32 mouse cellular contexts compared by ENCODE assay signal in genomic region chr11:67808051-67808450, GRCm38 (mm10). TPM values are rescaled to one million over a fixed set of nuclear protein-coding genes. Genes with fewer than 3 reads are reported as not detected.
A peak's percentile ranks its signal among the peaks of the same experiment; 100 is the strongest.
DNase-seq lines count a peak whose midpoint lies in the region; ATAC-seq and TF ChIP-seq lines count a peak whose summit lies in the region.
"Had no signal": no experiment of that assay in that cellular context is flagged by ENCODE, and none has a peak within 500 bp of the region (broad histone marks: within the 10 kb centered on the region; RNA-seq: fewer than 3 reads in every experiment).

No protein-coding gene starts in this region.

- H3K4me3 ChIP-seq in layer of hippocampus, adult 2 months = no peak overlapping the region
- no peak overlapping the region for H3K4me3 ChIP-seq in stomach, postnatal 0 days (ENCODE audit: low read depth, low read length)
- H3K4me3 ChIP-seq: embryonic facial prominence, embryonic 10.5 days; forebrain, embryonic 15.5 days had no signal

- H3K27me3 ChIP-seq in stomach, postnatal 0 days (ENCODE audit: control insufficient read depth, insufficient read depth, low read length) = no peaks in the 10 kb centered on the region
- H3K27me3 ChIP-seq: forebrain, embryonic 15.5 days had no signal

- DNase-seq in frontal cortex, postnatal 14 days (ENCODE audit: low spot score in 2 of 2) = no peak
- no peak for DNase-seq in layer of hippocampus, adult 2 months (ENCODE audit: low spot score in 2 of 2)
- DNase-seq in layer of hippocampus, postnatal 14 days (ENCODE audit: low spot score in 2 of 2) = no peak
- peak; percentile 41 for DNase-seq in right cerebral cortex, adult 18-20 months
- DNase-seq in right cerebral cortex, postnatal 10 days (ENCODE audit: low spot score in 2 of 2) = no peak
- no peak for DNase-seq in stomach, postnatal 0 days (ENCODE audit: low spot score)
- DNase-seq: adrenal gland, adult 2 months; cerebellum, adult 8-10 months; heart, postnatal 14 days; kidney, adult 2 months; lung, postnatal 4 days; thymus, postnatal 25 days had no signal

- no peaks in the 10 kb centered on the region for H3K36me3 ChIP-seq in stomach, postnatal 0 days (ENCODE audit: control insufficient read depth, insufficient read depth, low read length)
- H3K36me3 ChIP-seq: embryonic facial prominence, embryonic 10.5 days; forebrain, embryonic 15.5 days had no signal

- TF ChIP-seq CTCF in layer of hippocampus, adult 2 months (conservative IDR thresholded peaks at IDR 0.05) = peak; percentile 44
- TF ChIP-seq CTCF in stomach, postnatal 0 days (IDR thresholded peaks at IDR 0.05; ENCODE audit: low read depth) = peak; percentile 46

- no peak overlapping the region for H3K27ac ChIP-seq in layer of hippocampus, adult 2 months
- H3K27ac ChIP-seq in stomach, postnatal 0 days (replicated peaks) = no peak overlapping the region
- H3K27ac ChIP-seq: embryonic facial prominence, embryonic 10.5 days; forebrain, embryonic 15.5 days; kidney, postnatal 0 days had no signal

- no peaks in the 10 kb centered on the region for H3K9me3 ChIP-seq in stomach, postnatal 0 days (ENCODE audit: control insufficient read depth, low read length)
- H3K9me3 ChIP-seq: embryonic facial prominence, embryonic 10.5 days; forebrain, embryonic 15.5 days had no signal

- 76% methylated on average over 5 of the region's 5 CpGs for WGBS in stomach, postnatal 0 days

- no peak overlapping the region for H3K9ac ChIP-seq in stomach, postnatal 0 days (ENCODE audit: low read length)
- H3K9ac ChIP-seq: forebrain, embryonic 15.5 days had no signal

- H3K4me1 ChIP-seq in stomach, postnatal 0 days (replicated peaks; ENCODE audit: control insufficient read depth, insufficient read depth) = no peaks in the 10 kb centered on the region
- H3K4me1 ChIP-seq: embryonic facial prominence, embryonic 10.5 days; forebrain, embryonic 15.5 days had no signal

- peak; percentile 94 for ATAC-seq in frontal cortex, adult (ENCODE audit: low TSS enrichment)
- ATAC-seq in stomach, postnatal 0 days (ENCODE audit: low FRiP score, low TSS enrichment) = no peak
- ATAC-seq: forebrain, embryonic 15.5 days; midbrain, embryonic 16.5 days; Patski had no signal

- TF ChIP-seq EP300 in stomach, postnatal 0 days (optimal IDR thresholded peaks at IDR 0.05) = no peak

- no peak overlapping the region for H3K4me2 ChIP-seq in stomach, postnatal 0 days (replicated peaks; ENCODE audit: low read depth)
- H3K4me2 ChIP-seq: forebrain, embryonic 15.5 days; heart, embryonic 11.5 days had no signal

RNA-seq across cellular contexts. Expression of gene Dhrs7c, which starts 10.1 kb away (rescaled TPM):
- not detected for total RNA-seq in layer of hippocampus, adult 2 months (2021)
- 1 to 10 TPM in 1 of 2 experiments, under 1 TPM in 1; 0.48 to 1.5 TPM for total RNA-seq in layer of hippocampus, postnatal 14 days (2021)
- polyA plus RNA-seq in stomach, postnatal 0 days (2015; fragmentation: Nextera tagmentation; extraction: Ambion mirVana) = 0.28 TPM in 1 of 2 replicates, not detected in the other
- total RNA-seq: adrenal gland, adult 2 months; common myeloid progenitor, adult 5-6 weeks; ES-E14; liver, adult 2 months; megakaryocyte-erythroid progenitor cell, adult 5-6 weeks had no signal
- polyA plus RNA-seq: adrenal gland, adult 2 months; embryonic facial prominence, embryonic 10.5 days; forebrain, embryonic 15.5 days; hindbrain, embryonic 11.5 days; kidney, postnatal 0 days; limb, embryonic 11.5 days; liver, adult 2 months; midbrain, embryonic 16.5 days; neural tube, embryonic 14.5 days; Patski; stomach, embryonic 14.5 days had no signal

RNA-seq across cellular contexts. Expression of gene Gsg1l2, which starts 33.6 kb away (rescaled TPM):
- total RNA-seq in layer of hippocampus, adult 2 months (2021) = not detected
- total RNA-seq in layer of hippocampus, postnatal 14 days (2021) = not detected
- not detected in 2 replicates for polyA plus RNA-seq in stomach, postnatal 0 days (2015; fragmentation: Nextera tagmentation; extraction: Ambion mirVana)
- total RNA-seq: adrenal gland, adult 2 months; common myeloid progenitor, adult 5-6 weeks; ES-E14; gastrocnemius, adult 8-10 months; heart, postnatal 14 days; layer of hippocampus, postnatal 10 days; liver, adult 2 months; megakaryocyte-erythroid progenitor cell, adult 5-6 weeks had no signal
- polyA plus RNA-seq: adrenal gland, adult 2 months; embryonic facial prominence, embryonic 10.5 days; forebrain, embryonic 15.5 days; gonadal fat pad, adult 2 months; heart, embryonic 11.5 days; hindbrain, embryonic 11.5 days; kidney, adult 2 months; kidney, postnatal 0 days; limb, embryonic 11.5 days; liver, adult 2 months; liver, embryonic 16.5 days; lung, embryonic 16.5 days; midbrain, embryonic 16.5 days; neural tube, embryonic 14.5 days; Patski; stomach, embryonic 14.5 days had no signal

RNA-seq across cellular contexts. Expression of gene Glp2r, which starts 37.1 kb away (rescaled TPM):
- total RNA-seq in layer of hippocampus, adult 2 months (2021) = 1 to 10 TPM; 1.7 to 2.7 TPM
- total RNA-seq in layer of hippocampus, postnatal 14 days (2021) = 1 to 10 TPM in 1 of 2 experiments, under 1 TPM in 1; 0.88 to 1.6 TPM
- 0.50 and 0.56 TPM in 2 replicates for polyA plus RNA-seq in stomach, postnatal 0 days (2015; fragmentation: Nextera tagmentation; extraction: Ambion mirVana)
- total RNA-seq: common myeloid progenitor, adult 5-6 weeks; ES-E14; heart, postnatal 14 days; megakaryocyte-erythroid progenitor cell, adult 5-6 weeks had no signal
- polyA plus RNA-seq: adrenal gland, adult 2 months; embryonic facial prominence, embryonic 10.5 days; hindbrain, embryonic 11.5 days; kidney, adult 2 months; kidney, postnatal 0 days; liver, adult 2 months; neural tube, embryonic 14.5 days; Patski had no signal
